Mouse (Mus musculus): ENCODE data around the gene Nbea. TPM values are rescaled to one million over a fixed set of nuclear protein-coding genes. Genes with fewer than 3 reads are reported as not detected.

Nbea gene
- polyA plus RNA-seq, 1 experiment from 2014 or later = 13.6 TPM

GRCm38 (mm10) chr3:55786835-55787486 is 396.5 kb downstream of the Nbea start:
- ATAC-seq (replicated peaks; ENCODE audit: insufficient number of reproducible peaks, low FRiP score, low TSS enrichment) = no peak
- peak overlapping the region; percentile 44 for H3K4me3 ChIP-seq (ENCODE audit: low read depth, low read length)
- H3K27ac ChIP-seq (ENCODE audit: low read depth, low read length) = no peak overlapping the region
- peak overlapping the region; percentile 80 for H3K4me2 ChIP-seq
- H3K9ac ChIP-seq (ENCODE audit: low read depth, low read length) = peak overlapping the region; percentile 59; the same call in 1 of the 2 replicates
- H3K4me1 ChIP-seq (ENCODE audit: control insufficient read depth, insufficient read depth, low read length) = peaks cover 14% of the 10 kb centered on the region
- 12% methylated on average over 17 of the region's 17 CpGs for WGBS (ENCODE audit: insufficient replicate concordance)
- H3K9me3 ChIP-seq (replicated peaks; ENCODE audit: control insufficient read depth, low read length) = no peaks in the 10 kb centered on the region
- H3K27me3 ChIP-seq (ENCODE audit: control insufficient read depth, insufficient read depth, low read length) = peaks cover 39% of the 10 kb centered on the region
- H3K36me3 ChIP-seq (ENCODE audit: control insufficient read depth, insufficient read depth, low read length) = no peaks in the 10 kb centered on the region

- WGBS (ENCODE audit: insufficient replicate concordance) = 26% methylated on average over 3 of the region's 3 CpGs
- Histone ChIP-seq H3K36me3 (ENCODE audit: control insufficient read depth, insufficient read depth, low read length) (no peaks in the 10 kb centered on the region), H3K9me3 (replicated peaks; ENCODE audit: control insufficient read depth, low read length) (no peaks in the 10 kb centered on the region), H3K27ac (ENCODE audit: low read depth, low read length) (no peak overlapping the region), H3K4me3 (ENCODE audit: low read depth, low read length) (no peak overlapping the region), H3K9ac (ENCODE audit: low read depth, low read length) (no peak overlapping the region), H3K27me3 (ENCODE audit: control insufficient read depth, insufficient read depth, low read length) (peaks cover 46% of the 10 kb centered on the region), H3K4me1 (ENCODE audit: control insufficient read depth, insufficient read depth, low read length) (peaks cover 14% of the 10 kb centered on the region), H3K4me2 (no peak overlapping the region)
- ATAC-seq (replicated peaks; ENCODE audit: insufficient number of reproducible peaks, low FRiP score, low TSS enrichment) = no peak
Observed at GRCm38 (mm10) chr3:55785981-55786725, 397.3 kb downstream of the Nbea start.

GRCm38 (mm10) chr3:55785266-55785980 is 398.1 kb downstream of the Nbea start:
- Histone ChIP-seq H3K4me3 (ENCODE audit: low read depth, low read length) (no peak overlapping the region), H3K9ac (ENCODE audit: low read depth, low read length) (no peak overlapping the region), H3K27me3 (ENCODE audit: control insufficient read depth, insufficient read depth, low read length) (peaks cover 53% of the 10 kb centered on the region), H3K4me1 (ENCODE audit: control insufficient read depth, insufficient read depth, low read length) (peaks cover 19% of the 10 kb centered on the region), H3K27ac (ENCODE audit: low read depth, low read length) (no peak overlapping the region), H3K36me3 (ENCODE audit: control insufficient read depth, insufficient read depth, low read length) (no peaks in the 10 kb centered on the region), H3K9me3 (replicated peaks; ENCODE audit: control insufficient read depth, low read length) (no peaks in the 10 kb centered on the region), H3K4me2 (no peak overlapping the region)
- 55% methylated on average over 4 of the region's 4 CpGs for WGBS (ENCODE audit: insufficient replicate concordance)
- ATAC-seq (replicated peaks; ENCODE audit: insufficient number of reproducible peaks, low FRiP score, low TSS enrichment) = no peak

GRCm38 (mm10) chr3:55784101-55784500 is 399.4 kb downstream of the Nbea start:
- no peak overlapping the region for H3K27ac ChIP-seq (ENCODE audit: low read depth, low read length)
- H3K27me3 ChIP-seq (ENCODE audit: control insufficient read depth, insufficient read depth, low read length) = peaks cover 63% of the 10 kb centered on the region
- H3K4me3 ChIP-seq (ENCODE audit: low read depth, low read length) = peak overlapping the region; percentile 43
- H3K4me2 ChIP-seq = peak overlapping the region; percentile 71
- WGBS (ENCODE audit: insufficient replicate concordance) = 5% methylated on average over 7 of the region's 7 CpGs
- H3K9ac ChIP-seq (ENCODE audit: low read depth, low read length) = no peak overlapping the region
- no peaks in the 10 kb centered on the region for H3K9me3 ChIP-seq (replicated peaks; ENCODE audit: control insufficient read depth, low read length)
- peaks cover 22% of the 10 kb centered on the region for H3K4me1 ChIP-seq (ENCODE audit: control insufficient read depth, insufficient read depth, low read length)
- ATAC-seq (replicated peaks; ENCODE audit: insufficient number of reproducible peaks, low FRiP score, low TSS enrichment) = no peak
- no peaks in the 10 kb centered on the region for H3K36me3 ChIP-seq (ENCODE audit: control insufficient read depth, insufficient read depth, low read length)

- 0 out of 2 replicates have a peak overlapping the region, but pooled peaks have one; percentile 34 for H3K9ac ChIP-seq (ENCODE audit: low read depth, low read length)
- peaks cover 22% of the 10 kb centered on the region for H3K4me1 ChIP-seq (ENCODE audit: control insufficient read depth, insufficient read depth, low read length)
- H3K4me2 ChIP-seq = peak overlapping the region; percentile 71
- peaks cover 61% of the 10 kb centered on the region for H3K27me3 ChIP-seq (ENCODE audit: control insufficient read depth, insufficient read depth, low read length)
- no peak overlapping the region for H3K27ac ChIP-seq (ENCODE audit: low read depth, low read length)
- ATAC-seq (replicated peaks; ENCODE audit: insufficient number of reproducible peaks, low FRiP score, low TSS enrichment) = no peak
- WGBS (ENCODE audit: insufficient replicate concordance) = 2% methylated on average over 45 of the region's 45 CpGs
- peak overlapping the region; percentile 43 for H3K4me3 ChIP-seq (ENCODE audit: low read depth, low read length)
- H3K36me3 ChIP-seq (ENCODE audit: control insufficient read depth, insufficient read depth, low read length) = no peaks in the 10 kb centered on the region
- H3K9me3 ChIP-seq (replicated peaks; ENCODE audit: control insufficient read depth, low read length) = no peaks in the 10 kb centered on the region
Observed at GRCm38 (mm10) chr3:55783171-55784081, 400.1 kb downstream of the Nbea start.

GRCm38 (mm10) chr3:55782771-55783170 is 400.7 kb downstream of the Nbea start:
- ATAC-seq (replicated peaks; ENCODE audit: insufficient number of reproducible peaks, low FRiP score, low TSS enrichment) = no peak; the same call in 1 of the 2 replicates
- H3K9me3 ChIP-seq (replicated peaks; ENCODE audit: control insufficient read depth, low read length) = no peaks in the 10 kb centered on the region
- peak overlapping the region; percentile 71 for H3K4me2 ChIP-seq
- WGBS (ENCODE audit: insufficient replicate concordance) = under 1% methylated on average over 22 of the region's 22 CpGs
- peaks cover 22% of the 10 kb centered on the region for H3K4me1 ChIP-seq (ENCODE audit: control insufficient read depth, insufficient read depth, low read length)
- peaks cover 61% of the 10 kb centered on the region for H3K27me3 ChIP-seq (ENCODE audit: control insufficient read depth, insufficient read depth, low read length)
- H3K36me3 ChIP-seq (ENCODE audit: control insufficient read depth, insufficient read depth, low read length) = no peaks in the 10 kb centered on the region
- H3K9ac ChIP-seq (ENCODE audit: low read depth, low read length) = no peak overlapping the region
- no peak overlapping the region for H3K27ac ChIP-seq (ENCODE audit: low read depth, low read length)
- peak overlapping the region; percentile 43 for H3K4me3 ChIP-seq (ENCODE audit: low read depth, low read length)

GRCm38 (mm10) chr3:55782056-55782687 is 401.3 kb downstream of the Nbea start, which contains the start of gene Mab21l1:
Gene Mab21l1, plus strand, starts transcription at chr3:55782510.
- H3K9ac ChIP-seq (ENCODE audit: low read depth, low read length) = 0 out of 2 replicates have a peak within 1 kb of the TSS, but pooled peaks have one; percentile 34
- no peak for ATAC-seq (replicated peaks; ENCODE audit: insufficient number of reproducible peaks, low FRiP score, low TSS enrichment)
- peaks cover 61% of the 10 kb centered on the region for H3K27me3 ChIP-seq (ENCODE audit: control insufficient read depth, insufficient read depth, low read length)
- H3K9me3 ChIP-seq (replicated peaks; ENCODE audit: control insufficient read depth, low read length) = no peaks in the 10 kb centered on the region
- H3K4me3 ChIP-seq (ENCODE audit: low read depth, low read length) = peak within 1 kb of the TSS; percentile 43
- WGBS (ENCODE audit: insufficient replicate concordance) = 2% methylated on average over 16 of the region's 16 CpGs
- no peak within 1 kb of the TSS for H3K27ac ChIP-seq (ENCODE audit: low read depth, low read length)
- no peaks in the 10 kb centered on the region for H3K36me3 ChIP-seq (ENCODE audit: control insufficient read depth, insufficient read depth, low read length)
- peaks cover 22% of the 10 kb centered on the region for H3K4me1 ChIP-seq (ENCODE audit: control insufficient read depth, insufficient read depth, low read length)
- H3K4me2 ChIP-seq = peak within 1 kb of the TSS; percentile 71

Measured in heart, embryonic 11.5 days (tissue).